Mouse (Mus musculus) brain, embryonic 14.5 days (tissue): Measurements from ENCODE around the gene Hoxa11.

Source experiments
- CTCF ChIP-seq: fragments of 200-500 bp; IDR thresholded peaks from 2 replicates; pipeline ENCODE4 v1.5.1; 2012; ENCODE audit warnings: inconsistent platforms, mild to moderate bottlenecking, moderate library complexity, borderline replicate concordance; ENCODE audit not compliant: insufficient read depth, insufficient read length; ENCODE audit errors: extremely low read depth
- POLR2A ChIP-seq: fragments of 200-500 bp; IDR thresholded peaks from 2 replicates; pipeline ENCODE4 v1.6.1; 2012; ENCODE audit warnings: mild to moderate bottlenecking, inconsistent platforms, borderline replicate concordance; ENCODE audit not compliant: poor library complexity, insufficient read depth, insufficient read length, severe bottlenecking; ENCODE audit errors: extremely low read depth

- TF ChIP-seq POLR2A (no peak), CTCF (no peak)
Observed at GRCm38 (mm10) chr6:52231885-52232567, 13.6 kb downstream of the Hoxa11 start.
